Mouse (Mus musculus) limb, embryonic 14.5 days (tissue): ENCODE data around the gene Xk. TPM values are rescaled to one million over a fixed set of nuclear protein-coding genes. Genes with fewer than 3 reads are reported as not detected.
"Not testable (repeated sequence)": the region's sequence is repeated elsewhere in the genome, so short reads cannot be mapped to it uniquely, and the experiment has no call there.

Experiments
- ATAC-seq: fragments of 200-750 bp; cut with Nextera tagmentation; 2 replicates; pipeline ENCODE4 v1.8.0; 2017; ENCODE audit warnings: low read depth, moderate number of reproducible peaks, moderate TSS enrichment; ENCODE audit not compliant: low FRiP score
- DNase-seq: peaks from one replicate; pipeline ENCODE4 v3.0.0-alpha.2; 2015; ENCODE audit warnings: low spot score
- H3K27ac ChIP-seq: fragments of 300-500 bp; sonication (generic); replicated peaks from 2 replicates; pipeline ENCODE4 v1.5.1; 2014; ENCODE audit warnings: low read depth, mild to moderate bottlenecking, low read length, moderate library complexity, mixed read lengths
- H3K27me3 ChIP-seq: fragments of 300-500 bp; sonication (generic); 2 replicates; pipeline ENCODE4 v1.6.1; 2014; ENCODE audit warnings: low read length, mixed read lengths; ENCODE audit not compliant: control insufficient read depth, insufficient read depth
- H3K36me3 ChIP-seq: fragments of 300-500 bp; sonication (generic); 2 replicates; pipeline ENCODE4 v1.6.1; 2014; ENCODE audit warnings: mild to moderate bottlenecking, low read length, moderate library complexity, mixed read lengths; ENCODE audit not compliant: control insufficient read depth, insufficient read depth
- H3K4me1 ChIP-seq: fragments of 300-500 bp; sonication (generic); 2 replicates; pipeline ENCODE4 v1.6.1; 2014; ENCODE audit warnings: antibody characterized with exemption, low read length, mixed read lengths; ENCODE audit not compliant: control insufficient read depth, insufficient read depth
- H3K4me2 ChIP-seq: fragments of 300-500 bp; sonication (generic); replicated peaks from 2 replicates; pipeline ENCODE4 v1.6.1; 2014; ENCODE audit warnings: low read depth, mild to moderate bottlenecking, low read length, moderate library complexity; ENCODE audit not compliant: severe bottlenecking
- H3K4me3 ChIP-seq: fragments of 300-500 bp; sonication (generic); replicated peaks from 2 replicates; pipeline ENCODE4 v1.5.1; 2014; ENCODE audit warnings: low read length
- H3K9ac ChIP-seq: fragments of 300-500 bp; sonication (generic); 2 replicates; pipeline ENCODE4 v1.6.1; 2014; ENCODE audit warnings: mild to moderate bottlenecking, low read depth, low read length, moderate library complexity; ENCODE audit not compliant: severe bottlenecking
- H3K9me3 ChIP-seq: fragments of 300-500 bp; sonication (generic); 2 replicates; pipeline ENCODE4 v1.6.1; 2016; ENCODE audit warnings: low read length; ENCODE audit not compliant: control insufficient read depth
- POLR2A ChIP-seq: fragments of 200-500 bp; IDR thresholded peaks from 2 replicates; pipeline ENCODE4 v1.8.0; 2012; ENCODE audit warnings: inconsistent platforms, mild to moderate bottlenecking, moderate library complexity, borderline replicate concordance; ENCODE audit not compliant: insufficient read depth, insufficient read length; ENCODE audit errors: extremely low read depth
- WGBS: fragments of 180-500 bp; shearing (Covaris S2); extraction: QIAGEN DNeasy Blood & Tissue Kit; methylation state at CpG from one replicate; pipeline ENCODE4 v1.1.7; 2014; 5-methylcytosine and 5-hydroxymethylcytosine counted together
- polyA plus RNA-seq, 2 experiments: library from polyadenylated mRNA; depleted of rRNA in 1 of 2; stranded (reverse) in 1 of 2; unstranded in 1 of 2; fragments of >200 nt; fragmentation: Nextera tagmentation in 1 of 2; extraction: Ambion mirVana in 1 of 2; gene quantifications; 2 replicates each; pipeline versions ENCODE4 v1.2.1 to v1.2.3; 2012 to 2014

Gene Xk
- polyA plus RNA-seq, 2 experiments: 0.80 to 0.84 TPM

- 61% methylated on average over 8 of the region's 8 CpGs for WGBS
- no peaks in the 10 kb centered on the region for H3K9me3 ChIP-seq
- DNase-seq (no peak), ATAC-seq (no peak)
- no peak overlapping the region for H3K9ac ChIP-seq
- H3K27ac ChIP-seq: no peak overlapping the region
- no peak overlapping the region for H3K4me3 ChIP-seq
- H3K27me3 ChIP-seq: no peaks in the 10 kb centered on the region; the same call in 1 of the 2 replicates
- TF ChIP-seq POLR2A: no peak
- H3K4me1 ChIP-seq: no peaks in the 10 kb centered on the region
- H3K36me3 ChIP-seq: no peaks in the 10 kb centered on the region
- H3K4me2 ChIP-seq: no peak overlapping the region
These were observed 1.8 kb downstream of the Xk start for GRCm38 (mm10) chrX:9274321-9274720.

GRCm38 (mm10) chrX:9283464-9283863, 10.9 kb downstream of the Xk start, which contains the start of gene H2al1m:
H2al1m (plus strand) TSS chrX:9283764.
- not testable (repeated sequence) for H3K4me1 ChIP-seq, H3K9ac ChIP-seq

GRCm38 (mm10) chrX:9293140-9293829, 20.7 kb downstream of the Xk start:
- WGBS: 91% methylated on average over 3 of the region's 4 CpGs
- H3K36me3 ChIP-seq, ATAC-seq, H3K9ac ChIP-seq, H3K4me2 ChIP-seq, H3K27me3 ChIP-seq, H3K27ac ChIP-seq, H3K4me1 ChIP-seq, H3K9me3 ChIP-seq, DNase-seq, H3K4me3 ChIP-seq: not testable (repeated sequence)

More at GRCm38 (mm10) chrX:9283464-9283863, 10.9 kb downstream of the Xk start, which contains the start of gene H2al1m:
- H3K27me3 ChIP-seq, H3K27ac ChIP-seq, H3K36me3 ChIP-seq, H3K4me2 ChIP-seq, H3K9me3 ChIP-seq, H3K4me3 ChIP-seq, DNase-seq, ATAC-seq: not testable (repeated sequence)
- WGBS: no CpG with 5 or more reads among the region's 1 CpGs

- Histone ChIP-seq H3K4me2 (no peak overlapping the region), H3K9me3 (no peaks in the 10 kb centered on the region), H3K27me3 (no peaks in the 10 kb centered on the region), H3K36me3 (no peaks in the 10 kb centered on the region), H3K4me3 (no peak overlapping the region), H3K4me1 (no peaks in the 10 kb centered on the region), H3K9ac (no peak overlapping the region), H3K27ac (no peak overlapping the region)
- DNase-seq (no peak), ATAC-seq (no peak)
- WGBS: 87% methylated on average over 5 of the region's 5 CpGs
- no peak for TF ChIP-seq POLR2A
These were observed 25.9 kb downstream of the Xk start for GRCm38 (mm10) chrX:9298413-9298864.

- Histone ChIP-seq H3K27ac (no peak overlapping the region), H3K4me2 (no peak overlapping the region), H3K9ac (no peak overlapping the region), H3K27me3 (no peaks in the 10 kb centered on the region), H3K9me3 (no peaks in the 10 kb centered on the region), H3K4me3 (no peak overlapping the region), H3K4me1 (no peaks in the 10 kb centered on the region), H3K36me3 (no peaks in the 10 kb centered on the region)
- TF ChIP-seq POLR2A: no peak
- ATAC-seq (no peak), DNase-seq (no peak)
- 77% methylated on average over 5 of the region's 5 CpGs for WGBS
These were observed 30.2 kb downstream of the Xk start for GRCm38 (mm10) chrX:9302791-9303190.
